Mouse (Mus musculus): ENCODE measurements around the gene Nxn. TPM values are rescaled to one million over a fixed set of nuclear protein-coding genes. Genes with fewer than 3 reads are reported as not detected.
"Not testable (repeated sequence)": the region's sequence is repeated elsewhere in the genome, so short reads cannot be mapped to it uniquely, and the experiment has no call there.

Nxn gene
- polyA plus RNA-seq, 1 experiment from 2014 or later, result 23.2 TPM

DNA sequence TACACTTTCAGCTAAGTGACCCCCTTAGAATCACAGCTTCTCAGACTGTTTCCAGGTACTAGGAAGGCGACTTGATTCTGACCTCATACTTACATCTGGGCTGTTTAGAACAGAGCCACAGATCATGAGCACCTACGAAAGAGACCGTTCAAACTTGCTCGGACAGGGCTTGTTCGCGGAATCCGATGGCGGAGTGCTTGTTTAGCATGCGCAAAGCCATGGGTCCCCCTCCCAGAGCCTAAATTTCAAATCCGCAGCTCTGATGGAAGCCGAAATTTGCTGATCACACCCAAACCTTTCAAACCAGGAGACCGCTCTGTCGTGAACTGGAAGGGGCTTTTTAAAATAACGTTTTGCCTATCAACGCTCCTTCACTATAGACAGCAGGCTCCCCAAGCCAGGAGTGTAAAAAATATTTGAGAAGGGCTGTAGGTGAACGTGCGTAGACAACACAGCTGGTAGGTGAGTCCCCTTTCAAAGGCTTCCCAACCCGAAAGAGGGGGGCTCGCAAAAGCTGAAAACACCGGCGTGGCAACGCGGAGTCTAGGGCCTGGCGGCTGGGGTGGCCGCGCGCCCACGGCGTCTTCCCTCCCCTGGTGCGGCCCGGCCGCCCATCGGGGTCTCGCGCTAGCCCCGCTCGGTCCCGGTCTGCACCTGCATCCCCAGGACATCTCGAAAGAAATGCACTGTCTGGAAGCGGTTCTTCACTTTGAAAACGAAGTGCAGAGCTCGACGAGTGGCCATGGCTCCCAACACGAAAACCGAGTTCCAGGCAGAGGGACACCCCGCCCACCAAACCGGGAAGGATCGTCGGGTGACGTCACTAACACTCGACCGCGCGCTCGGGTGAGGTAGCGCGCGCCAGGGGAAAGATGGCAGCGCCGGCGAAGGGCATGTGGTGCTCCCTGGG is 155.8 kb downstream of the Nxn start, which contains the start of the genes Mrm3 and Glod4:
Gene Mrm3 (plus strand): TSS at position 815 of the 910 bp plus-strand sequence.
Gene Glod4 (minus strand): TSS at position 825 of the 910 bp plus-strand sequence.
- no peaks in the 10 kb centered on the region for H3K9me3 ChIP-seq
- no peaks in the 10 kb centered on the region for H3K27me3 ChIP-seq (replicated peaks)
- H3K4me3 ChIP-seq, result peak within 1 kb of the TSS; percentile 89
- peak; percentile 68 for ATAC-seq (ENCODE audit: extremely low read depth, insufficient number of reproducible peaks, low FRiP score, low TSS enrichment)
- peak within 1 kb of the TSS; percentile 94 for H3K9ac ChIP-seq
- H3K4me2 ChIP-seq, result peak within 1 kb of the TSS; percentile 95
- H3K27ac ChIP-seq (replicated peaks), result peak within 1 kb of the TSS; percentile 76
- H3K36me3 ChIP-seq, result peaks cover 42% of the 10 kb centered on the region
- under 1% methylated on average over 61 of the region's 61 CpGs for WGBS
- peaks cover 29% of the 10 kb centered on the region for H3K4me1 ChIP-seq

DNA sequence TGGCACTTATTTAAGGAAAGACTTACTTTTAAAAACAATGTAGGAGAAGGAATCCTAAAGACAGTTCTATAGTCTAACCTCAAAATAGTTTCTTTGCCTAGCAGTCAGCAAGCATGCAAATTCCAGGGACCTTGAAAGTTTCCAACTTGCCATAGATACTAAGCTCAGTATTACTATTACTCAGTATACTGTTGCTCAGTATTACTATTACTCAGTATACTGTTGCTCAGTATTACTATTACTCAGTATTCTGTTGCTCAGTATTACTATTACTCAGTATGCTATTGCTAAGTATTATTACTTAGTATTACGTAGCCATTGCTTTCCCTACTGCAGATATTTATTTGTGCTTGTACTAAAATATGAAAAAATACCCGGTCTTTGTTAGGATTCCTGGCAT is 159.2 kb downstream of the Nxn start:
- Histone ChIP-seq H3K9ac (no peak overlapping the region), H3K4me1 (peaks cover 23% of the 10 kb centered on the region), H3K9me3 (no peaks in the 10 kb centered on the region), H3K27me3 (replicated peaks) (no peaks in the 10 kb centered on the region), H3K36me3 (peaks cover 52% of the 10 kb centered on the region), H3K4me2 (no peak overlapping the region), H3K4me3 (no peak overlapping the region), H3K27ac (replicated peaks) (no peak overlapping the region)
- ATAC-seq (ENCODE audit: extremely low read depth, insufficient number of reproducible peaks, low FRiP score, low TSS enrichment), result no peak
- 96% methylated on average over 2 of the region's 2 CpGs for WGBS

DNA sequence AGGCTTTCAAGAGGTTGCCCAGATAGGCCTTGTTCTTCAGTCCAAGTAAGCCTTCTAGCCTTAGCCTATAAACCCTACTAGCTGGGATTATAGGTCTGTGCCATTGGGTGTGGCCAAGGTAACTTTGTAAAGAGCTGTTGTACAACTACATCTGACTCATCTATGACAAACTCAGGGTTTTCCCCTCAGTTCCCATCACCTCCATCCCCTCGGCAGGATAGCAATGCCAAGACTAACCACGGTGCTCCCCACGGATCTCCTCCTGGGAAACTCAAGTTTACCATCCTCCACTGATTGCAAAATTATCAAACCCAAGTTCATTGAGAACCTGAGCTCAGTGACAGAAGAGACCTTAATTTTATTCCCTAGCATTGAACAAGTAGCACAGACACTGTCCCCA is 162.8 kb downstream of the Nxn start:
- no peaks in the 10 kb centered on the region for H3K27me3 ChIP-seq (replicated peaks)
- H3K27ac ChIP-seq (replicated peaks), result no peak overlapping the region
- H3K4me3 ChIP-seq, result no peak overlapping the region
- WGBS, result 89% methylated on average over 3 of the region's 3 CpGs
- H3K36me3 ChIP-seq, result peaks cover 88% of the 10 kb centered on the region
- H3K9ac ChIP-seq, result no peak overlapping the region
- no peaks in the 10 kb centered on the region for H3K9me3 ChIP-seq
- no peaks in the 10 kb centered on the region for H3K4me1 ChIP-seq
- no peak overlapping the region for H3K4me2 ChIP-seq
- no peak for ATAC-seq (ENCODE audit: extremely low read depth, insufficient number of reproducible peaks, low FRiP score, low TSS enrichment)

DNA sequence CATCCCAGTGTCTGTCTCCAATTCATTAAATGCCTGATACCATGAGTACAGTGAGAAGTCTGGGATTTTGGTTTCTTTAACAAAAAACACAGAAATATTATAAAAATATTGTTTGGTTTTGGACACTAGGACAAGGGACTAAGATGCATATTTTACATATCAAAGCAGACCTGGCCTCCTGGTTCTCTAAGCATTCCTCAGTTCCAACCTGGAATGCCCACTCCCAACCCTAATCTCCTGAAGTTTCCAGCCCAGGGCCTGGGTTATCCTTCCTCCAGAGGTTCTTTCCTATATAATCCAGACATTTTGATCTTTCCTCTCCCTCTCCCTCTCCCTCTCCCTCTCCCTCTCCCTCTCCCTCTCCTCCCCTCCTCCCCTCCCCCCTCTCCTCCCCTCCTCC is 173.9 kb downstream of the Nxn start:
- Histone ChIP-seq H3K4me1 (0 out of 2 replicates have a peak, but pooled peaks cover 3% of the 10 kb centered on the region), H3K4me3 (no peak overlapping the region), H3K27ac (replicated peaks) (no peak overlapping the region), H3K9me3 (no peaks in the 10 kb centered on the region), H3K36me3 (peaks cover 68% of the 10 kb centered on the region), H3K4me2 (no peak overlapping the region), H3K9ac (no peak overlapping the region), H3K27me3 (replicated peaks) (no peaks in the 10 kb centered on the region)
- ATAC-seq (ENCODE audit: extremely low read depth, insufficient number of reproducible peaks, low FRiP score, low TSS enrichment), result no peak

DNA sequence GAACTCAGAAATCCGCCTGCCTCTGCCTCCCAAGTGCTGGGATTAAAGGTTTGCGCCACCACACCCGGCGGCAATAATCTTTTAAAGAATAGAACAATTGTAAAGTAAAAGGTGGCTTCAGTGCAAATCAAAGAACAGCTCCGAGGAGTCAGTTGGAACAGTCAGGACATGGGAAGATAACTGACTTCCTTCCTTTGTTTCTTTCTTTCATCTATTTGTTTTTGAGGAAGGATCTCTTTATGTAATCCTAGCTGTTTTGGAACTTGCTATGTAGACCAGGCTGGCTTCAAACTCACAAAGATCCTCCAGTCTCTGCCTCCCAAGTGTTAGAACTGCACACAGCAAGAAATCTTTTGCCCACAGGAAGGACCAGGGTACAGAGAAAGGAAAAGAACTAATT is 174.3 kb downstream of the Nxn start:
- H3K4me1 ChIP-seq, result 0 out of 2 replicates have a peak, but pooled peaks cover 3% of the 10 kb centered on the region
- no peak overlapping the region for H3K9ac ChIP-seq
- no peak overlapping the region for H3K4me2 ChIP-seq
- no peak overlapping the region for H3K4me3 ChIP-seq
- no peak for ATAC-seq (ENCODE audit: extremely low read depth, insufficient number of reproducible peaks, low FRiP score, low TSS enrichment)
- H3K27me3 ChIP-seq (replicated peaks), result no peaks in the 10 kb centered on the region
- H3K27ac ChIP-seq (replicated peaks), result no peak overlapping the region
- peaks cover 70% of the 10 kb centered on the region for H3K36me3 ChIP-seq
- H3K9me3 ChIP-seq, result no peaks in the 10 kb centered on the region
- 84% methylated on average over 5 of the region's 5 CpGs for WGBS

DNA sequence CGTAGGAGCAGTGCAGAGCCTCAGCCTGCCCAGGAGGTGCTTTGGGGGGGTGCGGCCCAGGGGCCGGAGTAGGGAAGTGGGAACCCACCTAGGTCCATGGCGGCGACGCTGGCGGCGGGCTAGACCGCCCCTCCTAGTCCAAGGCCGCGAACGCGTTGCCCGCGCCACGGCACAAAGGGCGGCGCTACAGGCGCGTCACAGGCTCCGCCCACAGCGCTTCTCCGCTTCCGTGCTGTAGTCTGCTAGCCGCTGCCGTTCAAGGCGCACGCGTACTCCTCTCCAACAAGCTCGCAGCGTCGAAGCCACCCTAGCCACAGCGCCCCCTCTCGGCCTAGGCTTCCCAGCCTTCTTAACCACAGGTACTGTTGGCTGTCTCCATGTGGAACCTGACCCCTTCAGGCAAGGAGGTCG is 181.5 kb downstream of the Nxn start, which contains the start of the genes Dbil5 and Gemin4:
Gene Dbil5 (plus strand): TSS at position 219 of the 411 bp plus-strand sequence.
Gene Gemin4 (minus strand): TSS at position 275 of the 411 bp plus-strand sequence.
- Histone ChIP-seq H3K4me3 (peak within 1 kb of the TSS; percentile 77), H3K36me3 (peaks cover 52% of the 10 kb centered on the region), H3K9ac (peak within 1 kb of the TSS; percentile 93), H3K27ac (replicated peaks) (peak within 1 kb of the TSS; percentile 88), H3K4me2 (peak within 1 kb of the TSS; percentile 78), H3K4me1 (peaks cover 23% of the 10 kb centered on the region), H3K27me3 (replicated peaks) (no peaks in the 10 kb centered on the region), H3K9me3 (no peaks in the 10 kb centered on the region)
- under 1% methylated on average over 35 of the region's 35 CpGs for WGBS
- peak; percentile 95 for ATAC-seq (ENCODE audit: extremely low read depth, insufficient number of reproducible peaks, low FRiP score, low TSS enrichment)

DNA sequence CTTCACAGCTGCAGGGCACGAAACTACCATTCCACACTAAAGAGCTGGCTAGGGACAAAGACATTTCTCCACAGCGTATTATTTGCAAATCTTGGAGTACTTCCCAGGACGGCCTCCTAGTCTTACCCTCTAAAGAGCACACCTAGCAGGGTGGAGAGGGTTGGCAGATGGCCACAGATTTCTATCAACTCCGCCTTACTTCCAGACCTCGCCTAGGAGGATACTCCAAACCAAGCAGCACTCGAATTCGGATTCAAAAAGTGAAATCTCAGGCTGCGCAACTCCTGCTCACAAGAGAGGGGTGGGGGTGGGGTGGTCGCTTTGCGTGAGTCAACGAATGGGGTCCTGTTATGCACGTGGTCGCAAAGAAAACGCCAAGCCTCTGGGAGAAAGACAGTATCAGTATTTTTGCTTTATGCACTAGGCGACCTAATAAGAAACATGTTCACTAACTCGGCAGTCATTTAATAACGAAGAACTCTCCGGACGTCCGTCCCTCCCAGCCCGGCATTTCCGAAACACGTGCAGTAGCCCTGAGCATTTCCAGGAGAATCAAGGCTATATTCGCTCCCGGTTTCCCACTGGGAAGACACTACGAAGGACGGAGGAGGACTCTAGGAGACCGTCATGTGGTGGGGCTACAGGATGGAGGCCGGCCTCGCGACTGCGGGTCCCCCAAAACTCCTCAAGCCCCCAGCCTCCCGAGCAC is 182.1 kb downstream of the Nxn start:
- WGBS, result 3% methylated on average over 33 of the region's 33 CpGs
- H3K4me1 ChIP-seq, result peaks cover 21% of the 10 kb centered on the region
- H3K4me3 ChIP-seq, result peak overlapping the region; percentile 77
- H3K9me3 ChIP-seq, result no peaks in the 10 kb centered on the region
- peak overlapping the region; percentile 78 for H3K4me2 ChIP-seq
- peak overlapping the region; percentile 88 for H3K27ac ChIP-seq (replicated peaks)
- peak overlapping the region; percentile 93 for H3K9ac ChIP-seq
- no peak for ATAC-seq (ENCODE audit: extremely low read depth, insufficient number of reproducible peaks, low FRiP score, low TSS enrichment)
- no peaks in the 10 kb centered on the region for H3K27me3 ChIP-seq (replicated peaks)
- peaks cover 52% of the 10 kb centered on the region for H3K36me3 ChIP-seq

DNA sequence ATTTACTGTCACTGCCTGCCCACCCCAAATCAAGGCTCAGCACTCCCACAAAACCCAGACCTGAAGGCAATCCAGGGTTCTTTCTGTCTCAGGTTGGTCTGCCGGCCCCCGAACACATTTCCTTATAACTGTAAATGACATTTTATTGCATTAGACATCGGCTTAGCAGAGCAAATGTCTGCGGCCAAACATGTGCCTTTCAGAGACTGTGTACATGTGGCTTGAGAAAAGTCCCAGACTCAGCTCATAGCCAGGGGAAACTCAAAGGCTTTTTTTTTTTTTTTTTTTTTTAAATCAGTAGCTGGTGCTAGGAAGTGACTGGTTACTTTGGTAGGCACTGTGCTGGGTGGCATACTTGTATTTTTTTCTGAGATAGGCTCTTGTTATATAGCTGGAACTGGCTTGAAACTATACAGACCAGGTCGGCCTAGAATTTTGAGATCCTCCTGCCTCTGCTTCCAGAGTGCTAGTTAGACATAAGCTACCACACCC is 182.8 kb downstream of the Nxn start:
- Histone ChIP-seq H3K4me2 (peak overlapping the region; percentile 78), H3K27me3 (replicated peaks) (no peaks in the 10 kb centered on the region), H3K9me3 (no peaks in the 10 kb centered on the region), H3K4me3 (peak overlapping the region; percentile 77), H3K9ac (peak overlapping the region; percentile 93), H3K27ac (replicated peaks) (peak overlapping the region; percentile 88; the same call in 1 of the 2 replicates), H3K36me3 (peaks cover 51% of the 10 kb centered on the region), H3K4me1 (peaks cover 20% of the 10 kb centered on the region)
- no peak for ATAC-seq (ENCODE audit: extremely low read depth, insufficient number of reproducible peaks, low FRiP score, low TSS enrichment)
- WGBS, result 88% methylated on average over 5 of the region's 5 CpGs

DNA sequence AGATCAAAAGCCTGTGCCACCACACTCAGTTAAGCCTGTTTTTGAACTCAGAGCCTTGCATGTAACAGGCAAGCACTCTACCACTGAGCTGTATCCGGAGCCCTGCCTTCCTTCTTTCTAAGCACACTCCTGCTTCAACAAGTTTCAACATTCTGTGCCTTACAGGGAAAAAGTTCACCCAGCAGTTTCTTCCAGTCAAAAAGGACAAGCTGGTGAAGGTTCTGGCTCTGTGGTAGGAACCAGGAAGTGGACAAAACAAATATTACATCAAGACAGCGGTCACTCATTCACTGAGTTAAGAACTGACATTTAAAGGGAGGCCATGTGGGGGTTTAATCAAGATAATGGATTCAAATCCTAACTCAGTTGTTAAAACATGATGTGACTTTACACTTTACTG is 183.9 kb downstream of the Nxn start:
- Histone ChIP-seq H3K4me2 (no peak overlapping the region), H3K9me3 (no peaks in the 10 kb centered on the region), H3K36me3 (peaks cover 51% of the 10 kb centered on the region), H3K27me3 (replicated peaks) (no peaks in the 10 kb centered on the region), H3K27ac (replicated peaks) (no peak overlapping the region), H3K9ac (no peak overlapping the region), H3K4me1 (peaks cover 22% of the 10 kb centered on the region), H3K4me3 (no peak overlapping the region)
- 93% methylated on average over 2 of the region's 2 CpGs for WGBS
- ATAC-seq (ENCODE audit: extremely low read depth, insufficient number of reproducible peaks, low FRiP score, low TSS enrichment), result no peak

DNA sequence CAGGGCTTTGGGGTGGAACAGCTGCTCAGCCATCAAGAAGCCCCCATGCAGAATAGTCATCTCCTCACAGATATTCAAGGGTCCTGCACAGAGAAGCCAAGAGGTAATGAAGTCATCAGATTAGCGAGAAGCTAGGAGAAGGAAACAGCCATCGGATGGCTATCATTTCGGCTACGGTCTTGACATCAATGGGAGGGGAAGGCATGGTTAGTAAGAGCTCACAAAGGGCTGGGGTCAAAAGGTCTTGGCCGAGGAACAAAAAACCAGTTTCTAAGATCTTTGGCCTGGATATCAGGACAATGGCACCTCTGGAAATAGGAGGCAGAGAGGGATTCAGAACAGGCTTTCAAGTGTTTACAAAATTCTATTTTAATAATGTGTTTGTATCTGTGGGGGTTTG is 185.1 kb downstream of the Nxn start:
- peaks cover 22% of the 10 kb centered on the region for H3K4me1 ChIP-seq
- H3K27ac ChIP-seq (replicated peaks), result no peak overlapping the region
- H3K36me3 ChIP-seq, result peaks cover 53% of the 10 kb centered on the region
- H3K4me3 ChIP-seq, result no peak overlapping the region
- H3K27me3 ChIP-seq (replicated peaks), result no peaks in the 10 kb centered on the region
- H3K4me2 ChIP-seq, result no peak overlapping the region
- H3K9ac ChIP-seq, result no peak overlapping the region
- no peaks in the 10 kb centered on the region for H3K9me3 ChIP-seq
- ATAC-seq (ENCODE audit: extremely low read depth, insufficient number of reproducible peaks, low FRiP score, low TSS enrichment), result no peak
- 86% methylated on average over 5 of the region's 5 CpGs for WGBS

DNA sequence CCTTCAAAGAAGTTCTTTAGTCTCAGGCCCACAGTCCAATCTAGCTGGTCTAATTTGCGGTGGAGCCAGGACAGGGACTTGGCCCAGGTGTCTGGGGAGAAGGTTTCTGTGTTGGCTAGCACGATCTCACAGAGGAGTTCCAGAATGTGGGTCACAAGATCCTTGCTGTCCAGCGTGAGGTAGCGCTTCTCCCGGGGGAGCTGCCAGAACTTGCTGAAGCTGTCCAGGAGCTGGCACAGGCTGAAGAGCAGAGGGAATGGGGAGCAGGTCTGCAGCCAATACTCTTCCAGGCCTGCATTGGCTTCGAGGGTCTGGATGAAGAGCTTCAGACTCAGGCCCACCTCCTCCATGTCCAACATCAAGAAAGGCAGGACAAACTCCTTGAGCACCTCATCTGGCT is 187.3 kb downstream of the Nxn start:
- H3K27me3 ChIP-seq (replicated peaks); H3K4me2 ChIP-seq; H3K9me3 ChIP-seq; H3K4me3 ChIP-seq; ATAC-seq (ENCODE audit: extremely low read depth, insufficient number of reproducible peaks, low FRiP score, low TSS enrichment); H3K9ac ChIP-seq; H3K27ac ChIP-seq (replicated peaks): not testable (repeated sequence)
- WGBS, result 87% methylated on average over 5 of the region's 6 CpGs
- peaks cover 14% of the 10 kb centered on the region for H3K4me1 ChIP-seq
- H3K36me3 ChIP-seq, result peaks cover 72% of the 10 kb centered on the region

Data from heart, embryonic 13.5 days (tissue).